ENCODE assay signal across 8 mouse cellular contexts in genomic region chr16:56028722-56029551, GRCm38 (mm10). TPM values are rescaled to one million over a fixed set of nuclear protein-coding genes. Genes with fewer than 3 reads are reported as not detected.
DNase-seq lines count a peak whose midpoint lies in the region; ATAC-seq lines count a peak whose summit lies in the region.

No protein-coding gene starts in this region.

- peaks cover 21% of the 10 kb centered on the region for H3K4me1 ChIP-seq in forebrain, embryonic 16.5 days (replicated peaks; ENCODE audit: control insufficient read depth, insufficient read depth, low read length)
- peaks cover 20% of the 10 kb centered on the region for H3K4me1 ChIP-seq in limb, embryonic 10.5 days
- H3K4me1 ChIP-seq in midbrain, embryonic 14.5 days (ENCODE audit: control insufficient read depth, insufficient read depth, low read length): peaks cover 18% of the 10 kb centered on the region

- no peaks in the 10 kb centered on the region for H3K9me3 ChIP-seq in forebrain, embryonic 16.5 days (ENCODE audit: control insufficient read depth, low read length)
- no peaks in the 10 kb centered on the region for H3K9me3 ChIP-seq in limb, embryonic 10.5 days (replicated peaks)
- no peaks in the 10 kb centered on the region for H3K9me3 ChIP-seq in midbrain, embryonic 14.5 days (ENCODE audit: control insufficient read depth, low read length)

- ATAC-seq in forebrain, embryonic 16.5 days: peak; percentile 84
- peak; percentile 86 for ATAC-seq in midbrain, embryonic 14.5 days (ENCODE audit: low FRiP score, low TSS enrichment)

- peaks cover 6% of the 10 kb centered on the region for H3K36me3 ChIP-seq in forebrain, embryonic 16.5 days (ENCODE audit: control insufficient read depth, insufficient read depth)
- peaks cover 52% of the 10 kb centered on the region for H3K36me3 ChIP-seq in limb, embryonic 10.5 days
- peaks cover 30% of the 10 kb centered on the region for H3K36me3 ChIP-seq in midbrain, embryonic 14.5 days (ENCODE audit: control insufficient read depth, insufficient read depth, low read length)

- peak overlapping the region; percentile 99 for H3K9ac ChIP-seq in forebrain, embryonic 16.5 days (replicated peaks; ENCODE audit: low read depth, low read length)
- H3K9ac ChIP-seq in midbrain, embryonic 14.5 days (replicated peaks; ENCODE audit: low read length): peak overlapping the region; percentile 96

- under 1% methylated on average over 62 of the region's 62 CpGs for WGBS in forebrain, embryonic 16.5 days
- WGBS in limb, embryonic 10.5 days: under 1% methylated on average over 62 of the region's 62 CpGs
- WGBS in midbrain, embryonic 14.5 days: under 1% methylated on average over 62 of the region's 62 CpGs

- intact Hi-C loops in left cerebral cortex, postnatal 36 days (cut with DNase I): loop anchor here (1.0 to 2.0 kb wide), 2 partner anchors 46 to 56 kb away; partner anchors contain the start of gene Zbtb11

- H3K27me3 ChIP-seq in forebrain, embryonic 16.5 days (replicated peaks; ENCODE audit: control insufficient read depth, insufficient read depth, low read length): no peaks in the 10 kb centered on the region
- H3K27me3 ChIP-seq in limb, embryonic 10.5 days (ENCODE audit: low read depth, poor library complexity, severe bottlenecking): no peaks in the 10 kb centered on the region
- no peaks in the 10 kb centered on the region for H3K27me3 ChIP-seq in midbrain, embryonic 14.5 days (ENCODE audit: control insufficient read depth, insufficient read depth, low read length)

- peak overlapping the region; percentile 95 for H3K4me3 ChIP-seq in forebrain, embryonic 16.5 days (replicated peaks; ENCODE audit: low read length)
- peak overlapping the region; percentile 96 for H3K4me3 ChIP-seq in limb, embryonic 10.5 days
- peak overlapping the region; percentile 95 for H3K4me3 ChIP-seq in midbrain, embryonic 14.5 days (replicated peaks; ENCODE audit: low read depth, low read length)

- peak overlapping the region; percentile 93 for H3K27ac ChIP-seq in forebrain, embryonic 16.5 days (ENCODE audit: low read length)
- H3K27ac ChIP-seq in limb, embryonic 10.5 days: peak overlapping the region; percentile 97
- H3K27ac ChIP-seq in midbrain, embryonic 14.5 days (replicated peaks; ENCODE audit: low read depth, low read length): peak overlapping the region; percentile 94

- DNase-seq in right cerebral cortex, postnatal 14 days: peak; percentile 56
- DNase-seq in right cerebral cortex, postnatal 10 days (ENCODE audit: low spot score in 2 of 2): no peak
- peak; percentile 65 for DNase-seq in brain, adult 2 months (ENCODE audit: low read depth, low spot score)
- no peak for DNase-seq in limb, embryonic 10.5 days (ENCODE audit: low spot score)
- peak; percentile 69 for DNase-seq in midbrain, embryonic 14.5 days
- no peak for DNase-seq in left cerebral cortex, postnatal 36 days (ENCODE audit: low spot score in 2 of 2)
- no peak for DNase-seq in adrenal gland, adult 2 months

- peak overlapping the region; percentile 48 for H3K4me2 ChIP-seq in forebrain, embryonic 16.5 days (ENCODE audit: low read length)
- peak overlapping the region; percentile 89 for H3K4me2 ChIP-seq in midbrain, embryonic 14.5 days (ENCODE audit: low read length)

RNA-seq across cellular contexts. Expression of gene Pcnp, which starts 0.6 kb away (rescaled TPM):
- 230 and 262 TPM in 2 replicates for polyA plus RNA-seq in forebrain, embryonic 16.5 days (2015; fragmentation: Nextera tagmentation; extraction: Ambion mirVana)
- 276 and 293 TPM in 2 replicates for polyA plus RNA-seq in limb, embryonic 10.5 days (2016; fragmentation: Nextera tagmentation; extraction: Ambion mirVana)
- 212 and 241 TPM in 2 replicates for polyA plus RNA-seq in midbrain, embryonic 14.5 days (2014; fragmentation: Nextera tagmentation; extraction: Ambion mirVana)
- 100 to 1,000 TPM; 164 to 168 TPM for total RNA-seq in left cerebral cortex, postnatal 36 days (2021)
- 100 to 1,000 TPM; 100 to 110 TPM for total RNA-seq in adrenal gland, adult 2 months (2021)
- 2.9 and 3.2 TPM in 2 replicates for polyA plus RNA-seq in adrenal gland, adult 2 months (2012; rRNA removed)

RNA-seq across cellular contexts. Expression of gene Trmt10c, which starts 8.7 kb away (rescaled TPM):
- polyA plus RNA-seq in forebrain, embryonic 16.5 days (2015; fragmentation: Nextera tagmentation; extraction: Ambion mirVana): 27.1 and 27.4 TPM in 2 replicates
- polyA plus RNA-seq in limb, embryonic 10.5 days (2016; fragmentation: Nextera tagmentation; extraction: Ambion mirVana): 35.2 and 35.6 TPM in 2 replicates
- 23.8 and 24.0 TPM in 2 replicates for polyA plus RNA-seq in midbrain, embryonic 14.5 days (2014; fragmentation: Nextera tagmentation; extraction: Ambion mirVana)
- 10 to 100 TPM in 1 of 2 experiments, 1 to 10 TPM in 1; 8.5 to 10.9 TPM for total RNA-seq in left cerebral cortex, postnatal 36 days (2021)
- total RNA-seq in adrenal gland, adult 2 months (2021): 10 to 100 TPM; 19.2 to 22.3 TPM
- 8.7 and 8.9 TPM in 2 replicates for polyA plus RNA-seq in adrenal gland, adult 2 months (2012; rRNA removed)

RNA-seq across cellular contexts. Expression of gene Senp7, which starts 19.2 kb away (rescaled TPM):
- 59.9 and 60.2 TPM in 2 replicates for polyA plus RNA-seq in forebrain, embryonic 16.5 days (2015; fragmentation: Nextera tagmentation; extraction: Ambion mirVana)
- 22.8 and 31.6 TPM in 2 replicates for polyA plus RNA-seq in limb, embryonic 10.5 days (2016; fragmentation: Nextera tagmentation; extraction: Ambion mirVana)
- polyA plus RNA-seq in midbrain, embryonic 14.5 days (2014; fragmentation: Nextera tagmentation; extraction: Ambion mirVana): 59.6 and 70.9 TPM in 2 replicates
- total RNA-seq in left cerebral cortex, postnatal 36 days (2021): 10 to 100 TPM; 33.1 to 48.4 TPM
- total RNA-seq in adrenal gland, adult 2 months (2021): 10 to 100 TPM; 20.5 to 20.8 TPM
- polyA plus RNA-seq in adrenal gland, adult 2 months (2012; rRNA removed): 0.41 and 0.49 TPM in 2 replicates

RNA-seq across cellular contexts. Expression of gene Zbtb11, which starts 55.3 kb away (rescaled TPM):
- 22.4 and 25.1 TPM in 2 replicates for polyA plus RNA-seq in forebrain, embryonic 16.5 days (2015; fragmentation: Nextera tagmentation; extraction: Ambion mirVana)
- polyA plus RNA-seq in limb, embryonic 10.5 days (2016; fragmentation: Nextera tagmentation; extraction: Ambion mirVana): 16.0 and 19.2 TPM in 2 replicates
- 20.5 and 24.4 TPM in 2 replicates for polyA plus RNA-seq in midbrain, embryonic 14.5 days (2014; fragmentation: Nextera tagmentation; extraction: Ambion mirVana)
- total RNA-seq in left cerebral cortex, postnatal 36 days (2021): 10 to 100 TPM; 41.7 to 49.3 TPM
- 10 to 100 TPM; 16.7 to 25.3 TPM for total RNA-seq in adrenal gland, adult 2 months (2021)
- 4.2 and 4.6 TPM in 2 replicates for polyA plus RNA-seq in adrenal gland, adult 2 months (2012; rRNA removed)

Comparison
In these comparisons a context has a peak if more than half of its experiments do, and no peak if none do; other contexts are left out.
1. DNase-seq: peak in right cerebral cortex, postnatal 14 days (single experiment), brain, adult 2 months (single experiment) and midbrain, embryonic 14.5 days (single experiment); none in right cerebral cortex, postnatal 10 days (0 of 2), limb, embryonic 10.5 days (single experiment), left cerebral cortex, postnatal 36 days (0 of 2) and adrenal gland, adult 2 months (single experiment).
2. RNA of gene Pcnp, which starts 0.6 kb away (polyA plus RNA-seq): 276 to 293 TPM in limb, embryonic 10.5 days, 212 to 241 TPM in midbrain, embryonic 14.5 days and 230 to 262 TPM in forebrain, embryonic 16.5 days; 2.9 to 3.2 TPM in adrenal gland, adult 2 months; every median in the first group is over 10 times any median in the second.
3. RNA of gene Senp7, which starts 19.2 kb away (polyA plus RNA-seq): 59.6 to 70.9 TPM in midbrain, embryonic 14.5 days, 59.9 to 60.2 TPM in forebrain, embryonic 16.5 days and 22.8 to 31.6 TPM in limb, embryonic 10.5 days; 0.41 to 0.49 TPM in adrenal gland, adult 2 months; every median in the first group is over 10 times any median in the second.
4. Peak in every context shown above with its lines, with median percentiles within 50 percentile points of each other: H3K27ac ChIP-seq and H3K4me3 ChIP-seq.